Mouse (Mus musculus): ENCODE data around the gene Mob3b.

The Mob3b gene

DNA sequence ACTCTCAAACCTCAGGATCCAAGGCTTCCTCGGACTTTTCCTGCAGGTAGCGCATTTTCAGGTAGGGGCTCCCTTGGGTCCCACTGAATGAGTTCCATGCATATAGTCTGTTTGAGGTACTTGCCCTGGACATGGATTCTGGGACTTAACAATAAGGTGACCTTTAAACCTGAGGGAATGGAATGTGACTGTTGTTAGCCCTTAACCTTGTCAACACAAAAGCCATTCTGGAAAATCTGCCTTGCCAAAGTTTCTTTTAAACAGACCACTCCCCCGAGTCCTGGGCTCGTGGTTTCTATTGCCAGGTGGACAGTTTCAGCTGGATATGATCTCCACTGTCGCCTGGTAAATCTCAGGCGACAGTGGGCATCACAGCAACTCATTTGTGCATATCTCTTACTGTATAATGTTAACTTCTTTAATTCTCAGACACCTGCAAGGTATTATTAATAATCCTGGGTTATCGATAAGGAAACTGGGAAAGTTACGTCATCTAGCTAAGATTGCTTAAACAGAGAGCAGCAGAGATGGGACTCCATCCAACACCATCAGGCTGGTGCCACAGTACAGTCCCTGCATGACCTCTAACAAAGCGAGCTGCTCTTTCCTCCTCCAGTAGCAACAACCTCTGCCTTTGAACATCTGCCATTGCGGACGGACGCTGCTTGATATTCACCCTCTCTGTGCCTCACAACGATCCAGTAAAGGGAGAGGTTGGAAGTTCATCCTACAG, 43.6 kb downstream of the Mob3b start:
- no peak for DNase-seq

DNA sequence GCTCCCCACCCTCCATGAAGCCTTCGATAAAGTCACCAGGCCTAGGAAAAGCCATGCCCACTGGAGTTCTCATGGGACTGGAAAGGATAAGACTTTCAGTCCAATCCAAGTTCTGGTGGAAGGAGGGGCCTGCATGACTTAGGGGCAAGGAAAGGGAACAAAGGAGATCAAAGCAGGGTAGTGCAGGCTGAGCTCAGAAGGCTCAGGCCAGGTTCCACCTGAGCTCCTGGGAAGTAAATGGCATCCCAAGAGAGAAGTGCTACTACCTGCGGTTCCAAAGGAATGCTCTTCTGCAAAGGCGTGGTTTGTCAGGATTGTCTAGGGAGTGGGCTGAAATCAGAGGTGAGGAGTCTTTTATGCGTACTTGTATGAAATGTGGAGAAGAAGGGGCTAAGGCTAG, 44.8 kb downstream of the Mob3b start:
- DNase-seq, result no peak

DNA sequence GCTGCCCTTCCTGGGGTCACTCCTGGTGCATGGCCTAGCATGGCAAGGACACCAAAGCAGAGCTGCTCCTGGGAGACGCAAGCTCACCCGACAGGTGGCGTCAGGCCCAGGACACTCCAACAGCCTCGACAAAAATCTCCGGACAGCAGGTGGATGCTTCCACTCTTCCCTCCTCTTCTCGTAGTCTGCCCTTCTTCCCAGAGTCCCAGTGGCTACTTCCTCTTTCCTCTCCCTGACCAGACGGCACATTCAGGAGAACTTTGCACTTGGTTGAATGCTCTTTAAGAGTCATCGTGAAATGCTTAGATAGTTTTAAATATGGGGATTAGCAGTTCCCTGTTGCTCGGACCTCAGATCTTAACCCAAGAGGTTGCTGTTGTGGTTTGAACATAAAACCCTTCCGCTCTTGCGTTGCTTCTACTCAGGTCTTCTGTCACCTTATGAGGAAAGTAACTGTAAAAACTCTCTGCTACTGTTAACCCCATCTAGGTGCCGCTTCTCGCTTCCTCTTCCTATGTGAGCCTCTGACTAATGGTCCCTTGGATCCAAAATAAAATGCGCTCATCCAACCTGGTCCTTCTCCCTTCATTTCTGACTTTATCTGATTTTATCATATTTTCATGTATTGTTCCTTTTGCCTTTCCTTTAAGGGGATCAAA, 52.0 kb downstream of the Mob3b start:
- no peak for DNase-seq

DNA sequence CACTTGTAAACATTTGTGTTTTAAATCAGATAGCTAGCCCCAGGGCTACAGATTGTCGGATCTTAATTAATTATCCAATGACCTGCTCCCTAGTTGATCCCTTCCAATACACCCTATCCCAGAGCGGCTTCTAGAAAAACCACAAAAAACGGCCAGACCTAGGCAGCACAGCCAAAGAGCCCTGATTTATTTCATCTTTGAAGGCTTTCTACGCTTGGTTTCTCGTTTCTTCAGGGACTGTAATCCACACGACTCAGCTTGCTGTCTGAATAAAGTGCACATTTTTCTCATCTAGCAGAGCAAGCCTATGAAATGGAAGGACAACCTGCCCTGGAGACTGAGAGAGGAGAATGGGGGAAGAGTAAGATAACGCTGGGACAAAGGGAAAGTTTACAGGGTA, 56.1 kb downstream of the Mob3b start:
- DNase-seq, result no peak

DNA sequence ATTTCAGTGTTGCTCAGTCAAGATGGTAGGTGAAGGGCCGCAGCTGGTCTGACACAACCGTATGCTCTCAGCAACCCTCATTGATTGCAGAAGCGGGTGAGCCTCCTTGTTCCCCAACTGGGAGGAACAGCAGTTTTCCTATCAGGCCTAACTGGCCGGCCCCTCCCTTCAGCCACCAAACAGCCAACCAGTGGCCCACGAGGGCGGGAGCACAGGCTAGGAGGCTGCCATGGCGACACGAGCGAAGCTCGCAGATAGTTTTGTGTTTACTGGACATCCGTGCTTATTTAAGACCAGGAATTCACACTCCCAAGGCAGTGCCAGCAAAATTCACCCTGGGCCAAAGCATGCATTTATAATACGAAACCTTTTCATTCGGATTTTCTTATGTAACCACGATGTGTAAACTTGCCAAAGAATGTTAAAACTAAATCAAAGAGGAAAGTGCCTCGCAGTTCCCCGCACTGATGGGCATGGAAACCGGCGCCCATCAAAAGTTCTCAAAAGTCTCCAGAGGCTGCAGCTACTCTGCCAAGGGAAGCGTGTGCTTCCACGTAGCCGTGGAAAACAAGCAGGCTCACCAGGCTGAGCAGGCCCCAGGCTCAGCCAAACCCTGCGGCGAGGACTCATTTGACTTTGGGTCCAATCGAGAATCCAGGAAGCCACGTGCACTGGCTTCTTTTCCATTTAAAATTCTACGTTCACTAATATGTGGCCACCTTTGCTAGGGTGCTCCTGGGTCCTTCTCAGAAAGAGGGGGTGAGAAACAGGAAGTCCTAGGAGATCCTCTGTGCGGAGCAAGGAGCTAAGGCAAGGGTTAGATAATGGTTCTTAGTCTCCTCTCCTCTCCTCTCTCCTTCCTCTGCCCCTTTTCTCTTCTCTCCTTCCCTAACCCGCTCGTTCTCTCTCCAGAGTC, 57.2 kb downstream of the Mob3b start:
- peak; percentile 47 to 62 for DNase-seq

DNA sequence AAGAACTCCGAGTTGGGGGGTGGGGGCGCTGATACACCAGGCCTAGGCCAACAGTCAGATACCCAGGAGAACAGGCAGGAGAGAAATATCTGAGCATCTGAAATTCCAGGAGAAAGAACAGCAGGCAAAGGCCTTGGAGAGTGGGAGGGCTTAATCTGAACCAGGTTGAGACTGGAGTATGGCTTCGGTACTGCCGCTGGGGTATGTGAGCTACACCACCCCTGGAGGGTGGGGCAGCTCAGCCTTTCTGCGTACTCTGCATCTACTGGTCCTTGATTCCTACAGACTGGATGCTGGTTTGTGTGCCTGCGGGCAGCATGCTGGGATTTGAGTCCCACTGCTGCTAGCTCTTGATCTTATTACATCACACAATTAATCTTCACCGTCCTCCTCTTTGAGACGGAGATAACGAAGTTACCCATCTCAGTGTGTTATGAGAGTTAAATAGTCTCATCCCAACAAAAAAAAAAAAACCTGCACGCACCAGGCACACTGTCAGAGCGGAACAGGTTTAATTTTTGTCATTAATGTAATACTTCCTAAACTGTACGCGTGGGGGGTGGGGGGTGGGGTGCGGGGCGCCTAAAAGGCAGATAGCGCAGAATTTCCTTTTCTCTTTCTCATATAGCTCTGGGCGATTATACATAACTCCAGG, 57.9 kb downstream of the Mob3b start:
- DNase-seq, result no peak

DNA sequence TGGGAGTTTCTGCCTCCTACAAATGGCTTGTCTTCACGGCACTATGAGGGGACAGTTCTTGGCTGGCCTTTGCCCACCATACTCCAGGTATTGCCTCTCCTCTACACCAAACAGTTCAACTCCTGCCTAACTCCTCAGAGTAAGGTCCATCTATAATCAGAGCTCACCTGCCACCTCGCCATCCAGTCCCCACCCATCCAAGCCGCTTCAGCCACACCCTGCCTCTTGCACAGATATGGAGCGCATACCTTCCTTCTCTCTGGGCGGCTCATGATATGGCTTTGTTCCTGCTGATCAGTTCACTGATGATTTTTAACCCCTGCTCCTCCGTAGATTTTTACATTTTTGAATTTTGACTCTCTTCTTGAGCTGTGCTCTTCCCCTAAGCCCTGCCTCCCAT, 58.7 kb downstream of the Mob3b start:
- no peak for DNase-seq

DNA sequence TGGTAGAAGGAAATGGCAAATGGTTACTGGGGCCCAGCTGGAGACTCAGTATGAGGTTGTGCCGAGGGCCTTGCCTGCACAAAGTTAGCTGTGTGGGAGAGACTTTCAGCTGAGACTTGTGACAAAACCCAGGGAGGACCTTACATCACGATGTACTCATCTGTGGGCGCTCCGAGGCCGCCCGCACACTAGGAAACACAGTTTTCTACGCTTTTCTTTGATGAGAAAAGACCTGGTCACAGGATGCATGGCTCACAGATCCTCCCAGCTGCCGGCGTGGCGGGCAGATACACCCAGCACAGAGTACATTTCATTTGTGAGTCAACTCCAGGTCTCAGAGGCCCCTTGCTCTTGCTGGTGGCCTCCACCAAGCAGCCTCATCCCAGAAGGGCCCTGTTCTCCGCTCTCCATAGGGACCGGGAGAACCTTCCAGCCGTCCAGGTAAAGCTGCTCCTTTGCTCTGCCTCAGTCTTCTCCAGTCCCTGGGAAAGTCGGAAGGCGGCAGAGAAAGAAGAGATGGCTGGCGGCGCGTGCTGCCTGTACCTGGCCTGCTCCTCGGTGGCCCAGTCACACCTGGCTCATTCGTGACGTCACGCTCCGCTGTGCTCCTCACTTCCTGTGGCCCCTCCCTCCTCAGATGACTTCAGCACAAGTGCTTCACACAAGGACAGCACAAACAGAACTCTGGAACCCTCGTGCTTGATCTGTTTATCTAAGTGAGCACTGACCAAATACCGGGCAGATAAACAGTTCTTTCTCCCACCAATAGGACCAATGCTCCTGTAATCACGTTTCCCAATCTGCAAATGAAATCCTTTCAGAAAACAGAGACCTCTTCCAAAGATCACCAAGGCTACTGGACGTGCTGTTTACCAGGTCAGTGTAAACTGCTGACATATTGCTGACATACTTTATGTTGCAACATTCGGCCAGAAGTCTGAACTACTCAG, 60.8 kb downstream of the Mob3b start:
- no peak for DNase-seq

DNA sequence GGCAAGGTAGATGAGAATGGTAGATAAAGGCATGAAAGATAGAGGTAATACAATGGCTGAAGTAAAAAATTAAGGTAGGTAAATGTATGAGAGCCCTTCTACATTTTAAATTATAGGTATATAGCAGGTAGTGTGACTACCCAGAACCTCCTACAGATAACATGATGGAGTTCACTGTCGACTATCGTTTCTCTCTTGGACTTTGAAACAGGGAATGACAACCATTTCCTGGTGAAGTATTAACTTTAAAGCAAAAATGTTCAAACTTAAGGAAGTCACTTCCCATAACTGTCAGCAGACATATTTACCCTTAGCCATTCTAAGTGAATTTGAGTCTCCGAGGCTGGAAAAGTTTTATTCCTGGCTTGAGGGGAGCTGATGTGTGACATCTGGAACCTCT, 64.8 kb downstream of the Mob3b start:
- no peak for DNase-seq

DNA sequence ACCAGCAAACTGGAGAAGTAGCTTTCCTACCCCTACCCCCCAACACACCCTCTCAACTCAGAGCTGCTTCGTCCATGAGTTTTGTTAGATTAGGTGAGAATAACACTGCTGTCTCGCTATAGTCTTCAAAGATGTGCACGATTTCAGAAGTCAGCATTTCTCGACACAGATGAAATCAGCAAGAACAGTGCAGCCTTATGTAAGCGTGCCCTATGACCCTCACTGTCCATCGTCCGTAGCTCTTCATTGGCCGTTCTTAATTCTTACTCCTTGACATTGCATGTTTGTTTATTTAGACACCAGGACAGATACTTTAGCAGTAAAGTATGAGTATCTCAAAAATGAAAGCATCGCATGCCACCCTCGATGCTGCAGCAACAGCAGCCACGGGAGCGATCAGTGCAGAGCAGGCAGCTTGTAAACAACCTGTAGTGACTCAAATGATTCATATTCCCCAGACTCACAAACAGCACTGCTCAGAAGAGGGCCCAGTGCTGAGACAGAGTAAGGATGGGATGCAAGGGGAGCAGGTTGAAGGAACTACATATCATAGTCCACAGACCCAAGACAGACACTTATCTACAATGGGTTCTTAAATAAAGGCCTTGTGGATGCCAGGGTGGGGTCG, 66.0 kb downstream of the Mob3b start:
- no peak for DNase-seq

DNA sequence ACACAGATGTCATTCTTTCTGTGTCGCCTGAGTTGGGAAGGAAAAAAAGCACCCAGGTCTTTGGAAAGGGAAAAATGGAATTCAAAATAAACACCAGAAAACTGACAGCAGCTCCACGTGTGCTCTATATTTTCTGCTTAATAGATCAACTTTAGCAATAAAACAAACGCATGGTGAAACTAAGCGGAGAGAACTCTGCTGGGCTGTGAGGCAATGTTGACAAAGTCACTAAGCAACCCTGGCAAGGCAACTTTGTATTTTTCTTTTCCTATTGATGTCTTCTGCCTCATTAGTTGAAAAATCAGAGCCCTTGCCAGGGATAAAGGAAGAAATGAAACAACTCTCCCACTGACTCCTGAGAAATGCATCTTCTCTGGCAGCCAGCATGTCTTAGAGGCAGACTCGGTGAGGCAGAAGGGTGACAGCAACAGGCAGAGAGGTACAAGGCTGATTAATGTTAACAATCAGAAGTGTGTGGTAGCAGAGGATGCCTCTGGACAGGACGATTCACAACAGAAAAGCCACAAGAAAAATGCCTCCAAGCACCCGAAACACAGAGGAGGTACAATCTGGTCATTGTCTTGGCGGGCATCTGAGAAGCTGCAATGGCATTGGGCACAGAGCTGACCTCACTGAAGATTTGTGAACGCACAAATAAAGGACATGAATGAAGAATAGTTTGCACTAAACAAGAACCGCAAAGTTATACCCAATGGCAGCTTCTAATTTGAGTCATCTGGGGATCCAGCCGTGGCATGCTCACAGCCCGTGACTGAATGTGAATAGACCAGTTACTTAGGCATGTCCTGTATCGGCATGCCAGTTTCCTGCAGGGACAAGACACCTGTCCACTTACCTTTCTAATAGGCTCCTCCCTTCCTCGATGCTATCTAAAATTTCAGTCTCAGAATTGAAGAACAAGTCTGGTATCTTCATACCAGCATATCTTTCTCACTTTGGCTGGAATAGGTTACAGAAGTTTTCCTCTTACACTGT, 67.7 kb downstream of the Mob3b start:
- no peak for DNase-seq

DNA sequence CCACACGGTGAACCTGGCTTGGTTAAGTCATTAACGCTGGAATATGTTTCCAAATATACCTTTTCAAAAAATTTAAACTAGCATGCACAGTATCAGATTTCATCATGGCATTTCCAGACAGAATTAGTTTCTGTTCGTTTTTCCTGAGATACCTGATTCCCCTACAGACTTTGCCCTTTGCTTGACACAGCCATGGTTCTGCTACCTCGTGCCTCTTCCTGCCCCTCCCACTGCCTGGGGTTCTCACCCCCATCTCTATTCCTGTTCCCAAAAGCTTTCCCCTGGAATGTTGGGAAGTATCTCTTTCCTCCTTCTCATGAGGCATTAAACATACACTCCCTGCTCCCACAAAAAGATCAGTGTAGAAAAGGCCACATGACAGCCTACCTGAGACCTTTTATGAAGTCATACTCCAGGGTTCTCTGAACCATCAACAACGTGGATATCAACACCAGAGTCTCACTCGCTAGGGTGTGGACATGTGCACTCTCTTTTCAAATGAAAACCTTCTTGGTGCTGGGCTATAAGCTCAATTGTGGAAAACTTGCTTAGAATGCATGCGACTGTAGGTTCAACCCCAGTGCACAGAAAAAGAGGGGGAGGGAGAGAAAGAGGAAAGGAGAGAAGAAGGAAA, 71.1 kb downstream of the Mob3b start:
- no peak for DNase-seq

DNA sequence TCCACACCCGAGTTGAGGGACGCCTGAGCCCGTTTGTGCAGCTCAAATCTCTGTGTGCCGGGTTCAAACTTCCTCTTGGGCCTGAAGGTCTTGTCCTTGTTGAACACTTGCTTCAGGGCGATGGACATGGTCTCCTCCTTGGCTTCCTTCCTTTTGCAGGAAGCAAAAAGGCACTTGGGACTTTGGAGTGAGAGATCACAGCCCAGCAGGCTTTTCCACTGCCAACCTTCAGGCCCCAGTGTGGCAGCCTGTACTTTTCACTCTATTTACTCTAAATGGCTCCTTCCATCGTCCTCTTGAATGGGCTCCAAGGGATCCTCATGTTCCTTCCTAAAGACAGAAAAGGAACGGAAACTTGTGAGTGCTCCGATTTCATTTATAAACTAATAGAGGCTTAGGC, 73.2 kb downstream of the Mob3b start:
- DNase-seq, result no peak

DNA sequence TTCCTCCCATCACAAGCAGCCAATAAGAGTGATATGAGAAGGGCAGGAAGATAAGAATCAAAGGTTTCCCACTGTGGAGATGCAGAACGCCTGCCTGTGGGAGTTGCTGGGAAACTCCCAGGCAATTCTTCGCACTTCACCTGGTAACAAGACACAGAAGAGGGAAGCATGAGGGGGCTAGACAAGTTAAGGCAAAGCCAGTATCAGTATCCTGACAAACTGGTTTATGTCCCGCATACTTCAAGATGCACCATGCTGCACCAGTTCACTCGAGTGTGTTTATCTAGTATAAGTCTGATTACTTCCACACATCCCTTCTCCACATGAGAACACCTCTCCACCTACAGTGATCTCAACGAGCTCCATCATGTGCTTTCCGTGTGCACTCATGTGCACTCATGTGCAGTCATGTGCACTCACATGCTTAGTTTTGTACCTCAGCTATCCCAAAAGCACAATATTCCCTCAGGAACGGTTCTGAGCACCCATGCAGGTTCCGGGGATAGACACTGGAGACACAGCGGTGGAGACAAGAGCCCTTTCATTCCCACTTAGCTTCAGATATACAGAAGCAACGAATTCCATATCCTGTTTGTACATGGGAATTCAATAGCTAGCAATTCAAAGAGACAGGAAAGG, 74.7 kb downstream of the Mob3b start:
- no peak for DNase-seq

DNA sequence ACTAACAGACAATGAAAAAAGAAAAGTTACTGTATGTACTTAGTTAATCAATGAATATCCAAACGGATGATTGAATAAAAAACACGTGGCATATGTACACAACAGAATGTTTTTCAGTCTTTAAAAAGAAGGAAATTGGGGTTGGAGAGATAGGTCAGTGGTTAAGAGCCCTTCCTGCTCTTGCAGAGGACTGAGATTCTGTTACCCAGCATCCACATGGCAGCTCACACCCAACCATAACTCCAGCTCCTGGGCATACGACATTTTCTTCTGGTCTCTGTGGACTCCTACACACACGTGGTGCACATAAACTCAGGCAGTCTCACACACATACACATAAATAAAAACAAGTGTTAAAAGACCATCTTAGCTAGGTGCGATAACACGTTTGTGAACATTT, 77.0 kb downstream of the Mob3b start:
- DNase-seq, result no peak

DNA sequence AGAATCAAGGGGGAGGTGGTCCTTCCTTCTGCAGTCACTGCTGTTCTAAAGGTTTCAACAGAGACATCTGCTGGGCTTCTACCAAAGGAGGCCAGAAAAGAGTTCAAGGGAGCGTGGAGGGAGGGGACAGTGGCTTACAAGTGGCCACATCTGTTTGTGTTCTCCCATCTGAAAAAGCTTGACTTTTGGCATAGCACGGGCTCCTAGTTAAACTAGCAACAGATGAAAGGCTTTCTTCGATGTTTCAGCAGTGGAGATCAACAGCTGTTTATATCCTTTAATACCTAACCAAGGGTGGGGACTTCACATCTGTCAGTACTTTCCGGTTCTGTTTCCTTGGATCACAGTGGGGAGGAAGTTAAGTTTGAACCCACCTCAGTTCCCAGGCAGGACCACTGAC, 88.5 kb downstream of the Mob3b start:
- no peak for DNase-seq

DNA sequence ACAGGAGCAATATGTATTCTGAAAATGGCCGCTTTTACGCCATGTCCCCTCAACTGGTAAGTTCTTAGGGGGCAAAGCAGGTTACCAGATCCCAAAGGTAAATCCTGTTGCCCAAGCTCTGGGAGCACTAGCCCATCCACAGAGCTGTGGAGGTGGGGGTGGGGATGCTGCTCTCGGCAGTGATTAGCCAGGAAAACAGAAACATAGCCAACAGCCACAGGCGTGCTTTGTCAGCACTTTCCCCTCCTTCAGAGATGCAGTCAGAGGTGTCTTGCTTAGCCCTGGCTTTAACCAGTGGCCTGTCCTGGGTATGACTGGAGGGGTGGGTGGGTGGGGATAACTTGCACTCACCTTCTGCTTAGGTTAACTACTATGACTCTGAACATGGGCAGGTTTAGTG, 91.1 kb downstream of the Mob3b start:
- DNase-seq, result no peak

DNA sequence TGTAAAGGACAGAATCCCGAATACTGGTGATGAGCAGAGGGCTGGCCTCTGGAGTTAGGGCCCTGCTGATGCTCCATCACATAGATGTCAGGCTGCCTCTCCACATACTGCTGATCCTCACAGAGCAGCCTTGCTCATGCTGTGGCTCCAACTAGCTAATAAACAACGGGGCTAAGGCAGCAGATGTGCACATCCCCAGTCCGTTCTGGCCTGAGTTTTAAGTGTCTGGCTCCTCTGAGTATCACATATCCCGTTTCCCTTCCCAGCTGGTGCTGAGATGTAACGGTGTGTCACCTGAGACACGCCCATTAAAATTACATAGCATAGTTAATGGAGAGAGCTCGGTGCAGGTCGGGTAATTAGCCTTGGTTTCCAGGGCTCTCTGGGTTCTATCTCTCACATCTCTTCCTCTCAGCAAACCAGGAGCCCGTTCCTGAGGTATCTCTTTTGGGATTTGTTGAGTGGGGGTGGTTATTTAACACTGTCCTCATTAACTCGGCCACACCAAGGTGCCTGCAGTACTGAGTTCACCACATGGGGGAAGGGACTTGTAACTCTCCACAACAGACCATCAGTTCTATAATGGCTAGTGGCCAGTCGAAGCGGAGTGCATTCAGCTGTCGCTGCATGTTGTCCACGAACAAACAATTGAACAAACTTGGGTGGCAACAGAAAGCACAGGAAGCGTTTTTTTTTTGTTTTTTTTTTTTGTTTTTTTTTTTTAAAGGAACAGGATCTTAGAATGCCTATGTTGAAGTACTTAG, 92.0 kb downstream of the Mob3b start:
- no peak for DNase-seq

All from cerebellum, postnatal 36 days (tissue).